ENCODE assay signal across 8 mouse cellular contexts in the genomic region with DNA sequence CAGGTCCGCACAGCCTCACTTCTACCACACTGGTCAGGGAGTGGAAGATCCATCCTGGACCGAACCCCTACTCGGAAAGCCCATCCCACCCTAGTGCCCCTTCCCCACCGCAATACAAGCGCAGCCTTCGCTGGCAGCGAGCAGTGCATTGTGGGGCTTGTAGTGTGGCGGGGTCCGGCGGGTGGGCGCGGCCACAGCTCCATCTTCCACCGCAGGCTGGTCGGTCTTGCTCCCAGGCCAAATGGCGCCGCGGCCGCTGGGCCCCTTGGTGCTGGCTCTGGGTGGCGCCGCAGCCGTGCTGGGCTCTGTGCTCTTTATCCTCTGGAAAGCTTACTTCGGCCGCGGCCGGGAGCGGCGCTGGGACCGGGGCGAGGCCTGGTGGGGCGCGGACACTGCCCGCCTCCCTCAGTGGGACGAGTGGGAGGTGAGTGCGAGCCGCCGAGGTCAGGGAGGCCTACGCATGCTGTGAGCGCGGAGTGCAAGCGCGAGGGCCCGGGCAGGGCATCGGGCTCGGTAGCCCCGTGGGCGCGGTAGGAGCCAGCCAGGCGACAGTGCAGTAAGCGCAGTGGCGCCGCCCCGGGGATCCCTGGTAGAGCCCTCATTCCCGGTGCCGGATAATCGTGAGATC. TPM values are rescaled to one million over a fixed set of nuclear protein-coding genes. Genes with fewer than 3 reads are reported as not detected.
DNase-seq lines count a peak whose midpoint lies in the region; ATAC-seq and TF ChIP-seq lines count a peak whose summit lies in the region.

A gene (plus strand): TSS at position 162 of the 628 bp plus-strand sequence.

- peak within 1 kb of the TSS; percentile 74 for H3K4me2 ChIP-seq in intestine, postnatal 0 days (replicated peaks; ENCODE audit: low read depth)
- H3K4me2 ChIP-seq in limb, embryonic 13.5 days (replicated peaks) = peak within 1 kb of the TSS; percentile 92
- peak within 1 kb of the TSS; percentile 93 for H3K4me2 ChIP-seq in midbrain, embryonic 14.5 days (ENCODE audit: low read length)

- WGBS in intestine, postnatal 0 days = under 1% methylated on average over 55 of the region's 55 CpGs
- WGBS in limb, embryonic 13.5 days = under 1% methylated on average over 55 of the region's 55 CpGs
- WGBS in midbrain, embryonic 14.5 days = under 1% methylated on average over 55 of the region's 55 CpGs

- peak within 1 kb of the TSS; percentile 64 for H3K9ac ChIP-seq in intestine, postnatal 0 days (ENCODE audit: low read depth, low read length)
- H3K9ac ChIP-seq in limb, embryonic 13.5 days = peak within 1 kb of the TSS; percentile 96
- peak within 1 kb of the TSS; percentile 82 for H3K9ac ChIP-seq in midbrain, embryonic 14.5 days (replicated peaks; ENCODE audit: low read length)

- no peaks in the 10 kb centered on the region for H3K9me3 ChIP-seq in erythroblast, embryonic 14.5 days (ENCODE audit: control insufficient read depth, low read length)
- H3K9me3 ChIP-seq in intestine, postnatal 0 days (ENCODE audit: control insufficient read depth) = no peaks in the 10 kb centered on the region
- no peaks in the 10 kb centered on the region for H3K9me3 ChIP-seq in limb, embryonic 13.5 days
- no peaks in the 10 kb centered on the region for H3K9me3 ChIP-seq in midbrain, embryonic 14.5 days (ENCODE audit: control insufficient read depth, low read length)

- H3K36me3 ChIP-seq in erythroblast, embryonic 14.5 days (ENCODE audit: control insufficient read depth) = peaks cover 4% of the 10 kb centered on the region
- H3K36me3 ChIP-seq in intestine, postnatal 0 days (ENCODE audit: control insufficient read depth, insufficient read depth) = peaks cover 14% of the 10 kb centered on the region; the same call in 1 of the 2 replicates
- peaks cover 38% of the 10 kb centered on the region for H3K36me3 ChIP-seq in limb, embryonic 13.5 days
- H3K36me3 ChIP-seq in midbrain, embryonic 14.5 days (ENCODE audit: control insufficient read depth, insufficient read depth, low read length) = peaks cover 21% of the 10 kb centered on the region

- ATAC-seq in erythroblast, adult 5-6 weeks (replicated peaks; ENCODE audit: low FRiP score, poor library complexity, severe bottlenecking) = no peak
- peak; percentile 61 for ATAC-seq in granulocyte monocyte progenitor cell, adult 5-6 weeks (replicated peaks; ENCODE audit: poor library complexity, severe bottlenecking)
- peak; percentile 78 for ATAC-seq in intestine, postnatal 0 days
- ATAC-seq in limb, embryonic 13.5 days (ENCODE audit: low FRiP score, low read depth) = peak; percentile 93
- peak; percentile 91 for ATAC-seq in midbrain, embryonic 14.5 days (ENCODE audit: low FRiP score, low TSS enrichment)

- H3K4me3 ChIP-seq in erythroblast, embryonic 14.5 days (replicated peaks) = peak within 1 kb of the TSS; percentile 69
- H3K4me3 ChIP-seq in intestine, postnatal 0 days (ENCODE audit: low read depth, low read length) = peak within 1 kb of the TSS; percentile 66
- H3K4me3 ChIP-seq in limb, embryonic 13.5 days = peak within 1 kb of the TSS; percentile 98
- H3K4me3 ChIP-seq in midbrain, embryonic 14.5 days (replicated peaks; ENCODE audit: low read depth, low read length) = peak within 1 kb of the TSS; percentile 98

- DNase-seq in embryo, embryonic 11.5 days (ENCODE audit: low read depth, low spot score) = peak; percentile 56
- peak; percentile 89 for DNase-seq in midbrain, embryonic 14.5 days
- peak; percentile 40 to 71 for DNase-seq in spleen, postnatal 10 days (ENCODE audit: low spot score in 2 of 2)

- H3K4me1 ChIP-seq in erythroblast, embryonic 14.5 days (ENCODE audit: control insufficient read depth) = peaks cover 32% of the 10 kb centered on the region
- H3K4me1 ChIP-seq in intestine, postnatal 0 days (replicated peaks; ENCODE audit: control insufficient read depth, insufficient read depth, low read length) = 0 out of 2 replicates have a peak, but pooled peaks cover 5% of the 10 kb centered on the region
- H3K4me1 ChIP-seq in limb, embryonic 13.5 days = peaks cover 23% of the 10 kb centered on the region
- H3K4me1 ChIP-seq in midbrain, embryonic 14.5 days (ENCODE audit: control insufficient read depth, insufficient read depth, low read length) = peaks cover 14% of the 10 kb centered on the region

- H3K27me3 ChIP-seq in erythroblast, embryonic 14.5 days (ENCODE audit: control insufficient read depth) = peaks cover 38% of the 10 kb centered on the region
- no peaks in the 10 kb centered on the region for H3K27me3 ChIP-seq in intestine, postnatal 0 days (replicated peaks; ENCODE audit: control insufficient read depth, insufficient read depth, low read length)
- H3K27me3 ChIP-seq in limb, embryonic 13.5 days = peaks cover 4% of the 10 kb centered on the region; the same call in 1 of the 2 replicates
- H3K27me3 ChIP-seq in midbrain, embryonic 14.5 days (ENCODE audit: control insufficient read depth, insufficient read depth, low read length) = no peaks in the 10 kb centered on the region

- H3K27ac ChIP-seq in intestine, postnatal 0 days (ENCODE audit: low read depth, low read length) = peak within 1 kb of the TSS; percentile 50
- peak within 1 kb of the TSS; percentile 73; the same call in 1 of the 2 replicates for H3K27ac ChIP-seq in limb, embryonic 13.5 days
- H3K27ac ChIP-seq in midbrain, embryonic 14.5 days (replicated peaks; ENCODE audit: low read depth, low read length) = peak within 1 kb of the TSS; percentile 75

- TF ChIP-seq CTCF in intestine, postnatal 0 days (IDR thresholded peaks at IDR 0.05; ENCODE audit: low read depth) = peak; percentile 53

RNA-seq across cellular contexts. Expression of the gene that starts here (rescaled TPM):
- 0.08 TPM in 1 of 2 replicates, not detected in the other for polyA plus RNA-seq in erythroblast, embryonic 14.5 days (2012)
- 1.3 and 2.9 TPM in 2 replicates for total RNA-seq in erythroblast, adult 5-6 weeks (2015; ENCODE audit: low replicate concordance)
- total RNA-seq in erythroblast, adult 5-6 weeks (2017; ENCODE audit: low replicate concordance) = 0.51 TPM in 1 of 2 replicates, not detected in the other
- 17.4 and 24.0 TPM in 2 replicates for total RNA-seq in granulocyte monocyte progenitor cell, adult 5-6 weeks (2014; fragmentation: Nextera tagmentation)
- total RNA-seq in granulocyte monocyte progenitor cell, adult 5-6 weeks (2017) = 12.1 and 15.0 TPM in 2 replicates
- 9.3 and 11.3 TPM in 2 replicates for polyA plus RNA-seq in intestine, postnatal 0 days (2015; fragmentation: Nextera tagmentation; extraction: Ambion mirVana)
- 33.6 and 39.5 TPM in 2 replicates for polyA plus RNA-seq in limb, embryonic 13.5 days (2015; fragmentation: Nextera tagmentation; extraction: Ambion mirVana)
- polyA plus RNA-seq in midbrain, embryonic 14.5 days (2014; fragmentation: Nextera tagmentation; extraction: Ambion mirVana) = 88.1 and 117 TPM in 2 replicates
